Mouse (Mus musculus): ENCODE data around the gene Commd7.

The Commd7 gene

DNA sequence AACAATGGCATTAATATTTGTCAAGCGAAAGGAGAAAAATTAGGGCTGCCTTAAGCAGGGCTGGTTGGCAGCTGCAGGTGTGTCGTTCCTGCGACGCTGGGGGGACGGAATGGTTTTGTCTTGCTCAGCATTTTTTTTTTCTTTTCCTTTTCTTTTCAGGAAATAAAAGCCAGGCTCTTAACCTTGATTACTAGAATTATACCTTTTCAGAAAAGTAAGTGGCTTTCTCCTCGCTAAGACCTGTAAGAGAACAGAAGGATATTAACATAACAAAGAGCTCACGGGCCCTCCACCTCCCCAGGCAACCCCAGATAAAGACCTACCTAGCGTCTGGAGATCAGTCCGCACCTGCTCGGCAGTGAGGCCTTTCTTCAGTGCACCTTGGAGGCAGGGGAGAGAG is 10.1 kb downstream of the Commd7 start:
- DNase-seq (ENCODE audit: low read depth) = no peak

GRCm38 (mm10) chr2:153618889-153619288 is 13.7 kb downstream of the Commd7 start:
- no peak for DNase-seq (ENCODE audit: low read depth)

DNA sequence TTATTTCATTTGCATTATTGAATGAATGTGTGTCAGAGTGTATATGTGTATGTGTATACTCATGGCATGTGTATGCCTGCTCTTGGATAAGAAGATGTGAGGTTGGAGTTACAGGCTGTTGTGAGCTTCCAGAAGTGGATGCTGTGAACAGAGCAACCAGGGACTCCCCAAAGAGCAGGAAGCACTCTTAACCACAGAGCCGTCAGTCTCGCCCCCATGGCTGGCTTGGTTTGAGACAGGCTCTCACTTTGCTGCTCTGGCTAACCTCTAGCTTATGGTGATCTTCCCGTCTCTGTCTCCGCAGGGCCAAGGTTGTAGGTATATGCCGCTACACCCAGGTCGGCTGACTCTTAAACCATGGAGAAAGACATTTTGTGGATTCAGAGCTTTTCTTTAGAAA is 14.1 kb downstream of the Commd7 start:
- no peak for DNase-seq (ENCODE audit: low read depth)

DNA sequence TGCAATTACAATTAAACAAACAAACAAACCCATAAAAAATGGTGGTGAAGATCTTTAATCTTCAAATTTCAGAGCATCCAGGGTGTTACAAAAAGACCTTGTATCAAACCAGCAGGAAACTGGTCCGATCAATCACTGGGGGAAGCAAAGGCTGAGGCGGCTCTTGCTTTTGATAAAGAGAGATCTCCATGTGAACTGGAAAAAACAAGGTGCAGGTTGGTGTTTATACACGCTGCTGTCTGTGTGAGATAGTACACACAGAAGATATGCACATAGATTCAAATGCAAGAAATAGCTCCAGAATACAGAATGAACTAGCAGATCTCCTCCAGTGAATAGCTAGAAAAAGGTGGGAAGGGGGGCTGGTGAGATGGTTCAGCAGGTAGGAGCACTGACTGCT is 15.7 kb downstream of the Commd7 start:
- DNase-seq (ENCODE audit: low read depth) = no peak

DNA sequence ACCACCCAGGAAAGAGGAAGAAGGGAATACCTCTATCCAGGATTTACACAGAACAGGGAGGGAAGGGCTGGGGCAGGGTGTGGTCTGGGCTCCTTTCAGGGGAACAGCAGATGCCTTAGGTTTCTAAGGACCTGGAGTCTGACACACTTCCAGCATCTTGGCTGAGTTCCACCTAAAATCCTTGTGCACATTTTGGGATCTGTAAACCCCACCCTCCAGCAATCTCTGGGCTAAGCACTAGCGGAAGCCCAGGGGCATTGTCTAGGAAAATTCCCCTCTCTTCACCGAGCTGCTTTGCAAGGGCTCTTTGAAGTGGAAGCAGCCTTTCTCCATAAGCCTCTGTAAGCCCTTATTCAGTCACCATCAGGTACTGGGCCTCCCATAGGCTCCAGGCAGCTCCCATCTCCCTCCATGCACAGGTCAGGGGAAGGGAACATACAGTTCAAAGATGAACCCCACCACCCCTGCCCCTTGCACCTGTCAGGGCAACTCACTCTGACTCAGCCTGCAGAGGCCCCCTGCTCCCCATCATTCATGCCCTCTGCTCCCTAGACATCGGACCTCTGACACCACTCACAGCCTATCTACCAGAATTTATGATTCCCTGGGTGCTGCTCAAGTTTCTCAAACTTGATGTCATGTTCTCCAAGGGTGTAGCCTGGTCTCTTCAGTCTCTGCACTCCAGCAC is 19.8 kb downstream of the Commd7 start:
- no peak for DNase-seq (ENCODE audit: low read depth)

GRCm38 (mm10) chr2:153611743-153612142 is 20.8 kb downstream of the Commd7 start:
- no peak for DNase-seq (ENCODE audit: low read depth)

DNA sequence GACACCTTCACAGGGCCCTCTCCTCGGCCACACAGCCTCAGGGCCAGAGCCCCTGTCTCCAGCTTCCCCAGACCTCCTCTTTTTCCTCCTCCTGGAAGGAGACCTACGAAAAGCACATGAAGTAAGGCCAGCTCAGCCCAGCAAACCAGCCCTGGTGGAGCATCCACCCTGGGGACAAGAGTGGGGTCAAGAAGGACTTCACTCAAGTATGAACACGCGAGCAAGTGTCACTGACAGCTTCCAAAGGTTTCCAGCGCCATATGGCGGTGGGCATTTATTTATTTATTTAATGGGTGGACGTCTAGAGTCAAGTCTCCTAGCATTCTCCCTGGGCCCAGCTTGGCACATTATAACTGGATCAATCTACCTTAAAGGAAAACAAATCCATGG is 21.3 kb downstream of the Commd7 start:
- no peak for DNase-seq (ENCODE audit: low read depth)

GRCm38 (mm10) chr2:153610426-153611240 is 21.9 kb downstream of the Commd7 start:
- DNase-seq (ENCODE audit: low read depth) = no peak

DNA sequence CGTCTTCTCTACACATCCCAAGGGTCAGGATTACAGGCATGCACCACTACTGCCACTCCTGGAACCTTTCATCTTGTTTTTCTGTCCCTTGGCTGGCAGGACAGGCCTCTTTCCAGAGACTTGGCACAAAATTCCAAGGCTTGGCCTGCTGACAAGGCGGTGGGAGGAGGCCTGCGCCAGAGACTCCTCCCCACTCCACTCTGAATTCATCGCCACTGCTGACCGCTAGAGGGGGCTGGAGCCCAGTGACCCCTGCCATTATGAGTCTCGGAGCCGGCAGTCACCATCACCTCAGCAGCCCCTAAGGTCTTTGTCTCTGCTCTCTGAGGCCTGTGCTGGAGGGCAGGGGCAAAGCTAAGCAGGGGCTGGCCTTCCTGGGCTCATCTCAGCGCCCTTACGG is 23.0 kb downstream of the Commd7 start:
- DNase-seq (ENCODE audit: low read depth) = peak; percentile 81

- DNase-seq (ENCODE audit: low read depth) = no peak
Observed at GRCm38 (mm10) chr2:153609058-153609457, 23.5 kb downstream of the Commd7 start.

DNA sequence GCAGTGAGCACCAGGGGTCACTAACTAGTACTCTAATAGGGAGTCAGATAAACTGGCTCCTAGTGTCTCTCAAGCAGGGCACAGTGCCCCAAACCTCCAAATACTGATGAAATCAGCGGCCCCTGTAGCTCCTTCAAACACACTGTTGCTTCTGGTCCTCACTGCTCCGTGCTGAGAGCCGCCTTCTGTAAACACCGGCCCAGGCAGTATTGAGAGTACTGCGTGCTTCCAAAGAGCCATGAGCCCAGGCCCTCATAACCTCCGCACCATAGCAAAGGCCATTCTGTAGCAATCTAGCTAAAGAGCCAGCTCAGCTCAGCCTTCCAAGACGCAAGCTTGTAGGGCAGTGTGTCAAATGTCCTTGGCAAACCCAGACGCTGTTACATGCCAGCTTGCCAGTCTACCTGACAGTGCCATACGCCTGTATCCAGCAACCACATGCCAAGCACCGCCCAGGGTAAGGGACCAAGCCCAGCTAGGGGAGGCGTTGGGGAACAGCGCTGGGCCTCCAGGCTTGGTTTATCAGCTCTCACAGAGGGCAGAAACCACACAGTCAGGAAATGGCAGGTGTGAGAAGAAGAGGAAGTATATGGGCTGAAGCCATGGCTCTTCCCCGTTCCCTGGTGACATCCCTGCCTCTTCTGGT is 24.6 kb downstream of the Commd7 start:
- DNase-seq (ENCODE audit: low read depth) = peak; percentile 31

GRCm38 (mm10) chr2:153606421-153606820 is 26.2 kb downstream of the Commd7 start:
- peak; percentile 28 for DNase-seq (ENCODE audit: low read depth)

GRCm38 (mm10) chr2:153603724-153604123 is 28.9 kb downstream of the Commd7 start:
- DNase-seq (ENCODE audit: low read depth) = no peak

DNA sequence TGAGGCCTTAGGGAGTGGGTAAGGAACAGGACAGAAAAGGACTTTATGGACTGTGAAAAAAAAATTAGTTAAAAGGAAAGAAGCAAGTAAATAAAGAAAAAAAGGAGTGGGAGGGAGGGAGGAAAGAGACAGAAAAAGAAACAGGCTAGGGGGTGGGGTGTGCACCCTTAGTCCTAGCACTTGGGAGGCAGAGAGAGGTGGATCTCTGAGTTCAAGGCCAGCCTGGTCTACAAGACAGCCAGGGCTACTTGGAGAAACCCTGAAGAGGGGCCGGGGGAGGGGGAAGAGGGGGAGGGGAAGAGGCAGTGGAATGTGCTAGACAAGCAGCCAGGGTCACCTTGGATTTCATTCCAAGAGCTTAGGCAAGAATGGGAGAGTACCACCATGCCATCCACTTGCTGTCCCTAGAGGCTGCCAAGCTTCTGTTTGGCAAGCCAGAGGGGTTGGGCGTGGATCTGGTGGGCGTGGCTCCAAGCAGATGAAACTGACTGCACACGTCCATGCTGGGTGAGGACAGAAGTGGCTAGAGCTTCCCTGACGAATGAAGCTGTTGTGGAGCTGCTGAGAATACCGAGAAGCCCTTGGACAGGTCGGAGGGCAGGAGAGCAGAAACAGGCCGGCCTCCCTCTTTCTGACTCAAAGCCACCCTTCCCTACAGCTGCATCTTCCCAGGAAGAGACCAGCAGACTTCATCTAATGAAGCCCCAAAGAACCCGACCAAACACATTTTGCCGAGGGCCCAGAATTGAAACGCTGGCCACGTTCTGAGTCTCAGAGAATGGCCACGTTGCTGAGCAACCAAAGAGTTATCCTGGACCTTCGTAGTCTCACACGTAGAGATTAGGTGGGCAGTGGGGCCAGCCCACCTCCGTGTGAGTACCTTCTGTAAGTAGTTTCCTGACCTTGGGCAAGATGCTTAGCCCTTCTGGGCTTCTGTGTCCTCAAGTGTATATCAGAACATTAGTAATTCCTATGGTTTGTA is 31.6 kb downstream of the Commd7 start:
- DNase-seq (ENCODE audit: low read depth) = no peak

GRCm38 (mm10) chr2:153600021-153600666 is 32.4 kb downstream of the Commd7 start:
- DNase-seq (ENCODE audit: low read depth) = no peak

- DNase-seq (ENCODE audit: low read depth) = no peak
Observed at GRCm38 (mm10) chr2:153597626-153598025, 35.0 kb downstream of the Commd7 start.

- DNase-seq (ENCODE audit: low read depth) = no peak
Observed at GRCm38 (mm10) chr2:153597014-153597413, 35.6 kb downstream of the Commd7 start.

DNA sequence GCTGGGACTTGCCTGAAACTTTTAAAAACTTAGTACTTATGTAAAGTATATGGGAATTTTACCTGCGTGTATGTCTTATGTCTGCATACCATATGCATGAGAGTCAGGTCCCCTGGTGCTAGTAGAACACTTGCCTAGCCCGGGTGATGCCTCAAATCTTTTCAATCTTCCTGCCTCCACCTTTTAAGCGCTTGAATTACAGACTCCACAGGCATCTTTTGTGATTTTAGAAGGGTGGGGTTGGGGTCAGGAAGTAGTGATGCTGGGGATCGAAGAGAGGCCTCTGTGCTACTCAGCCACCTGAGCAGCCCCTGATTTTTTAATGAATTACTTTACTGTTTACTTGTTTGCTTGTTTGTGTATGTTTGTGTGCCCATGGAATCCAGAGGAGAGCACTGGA is 37.6 kb downstream of the Commd7 start:
- no peak for DNase-seq (ENCODE audit: low read depth)

GRCm38 (mm10) chr2:153593186-153593585 is 39.4 kb downstream of the Commd7 start:
- no peak for DNase-seq (ENCODE audit: low read depth)

GRCm38 (mm10) chr2:153592056-153593014 is 40.2 kb downstream of the Commd7 start:
- no peak for DNase-seq (ENCODE audit: low read depth)
